Mouse (Mus musculus) liver, adult 2 months (tissue): ENCODE results near the gene Ddx23. TPM values are rescaled to one million over a fixed set of nuclear protein-coding genes. Genes with fewer than 3 reads are reported as not detected.

Source experiments
- DNase-seq: peaks from one replicate; pipeline ENCODE4 v3.0.0-alpha.2; 2011; ENCODE audit warnings: low read depth, low spot score; ENCODE audit errors: extremely low read depth
- H3K27ac ChIP-seq: fragments of 200-500 bp; replicated peaks from 2 replicates; pipeline ENCODE4 v1.5.1; 2012; ENCODE audit warnings: low read depth, mild to moderate bottlenecking, control low read depth, inconsistent platforms, low read length; ENCODE audit not compliant: insufficient read depth
- H3K27me3 ChIP-seq: fragments of 200-500 bp; 2 replicates; pipeline ENCODE4 v1.6.1; 2012; ENCODE audit warnings: mild to moderate bottlenecking, moderate library complexity, low read length, inconsistent platforms; ENCODE audit not compliant: control insufficient read depth, insufficient read depth
- H3K36me3 ChIP-seq: fragments of 200-500 bp; 2 replicates; pipeline ENCODE4 v1.6.1; 2012; ENCODE audit warnings: low read length, inconsistent platforms; ENCODE audit not compliant: control insufficient read depth, insufficient read depth
- H3K4me1 ChIP-seq: fragments of 200-500 bp; 2 replicates; pipeline ENCODE4 v1.6.1; 2011; ENCODE audit warnings: low read length; ENCODE audit not compliant: control insufficient read depth, insufficient read depth
- H3K4me3 ChIP-seq: fragments of 200-500 bp; 2 replicates; pipeline ENCODE4 v1.5.1; 2011; ENCODE audit warnings: low read depth, mild to moderate bottlenecking, control low read depth, low read length, moderate library complexity; ENCODE audit not compliant: insufficient read depth
- H3K79me2 ChIP-seq: fragments of 200-500 bp; 2 replicates; pipeline ENCODE4 v1.6.1; 2012; ENCODE audit warnings: inconsistent platforms, mild to moderate bottlenecking, low read length, moderate library complexity; ENCODE audit not compliant: control insufficient read depth, insufficient read depth
- H3K9ac ChIP-seq: fragments of 200-500 bp; 2 replicates; pipeline ENCODE4 v1.6.1; 2012; ENCODE audit warnings: low read depth, mild to moderate bottlenecking, control low read depth, inconsistent platforms, low read length
- CTCF ChIP-seq: fragments of 200-500 bp; IDR thresholded peaks from 2 replicates; pipeline ENCODE4 v1.5.1; 2011; ENCODE audit warnings: low read depth, low read length, control low read depth
- POLR2A ChIP-seq: fragments of 200-500 bp; IDR thresholded peaks from 2 replicates; pipeline ENCODE4 v1.6.1; 2011; ENCODE audit warnings: low read length, control low read depth; ENCODE audit not compliant: insufficient read depth; ENCODE audit errors: extremely low read depth
- WGBS: fragments of 180-500 bp; shearing (Covaris S2); methylation state at CpG from one replicate; pipeline ENCODE4 v1.1.7; 2018; 5-methylcytosine and 5-hydroxymethylcytosine counted together
- polyA plus RNA-seq: library from polyadenylated mRNA; depleted of rRNA; stranded (reverse); fragments of >200 nt; gene quantifications from 2 replicates; pipeline ENCODE4 v1.2.3, GENCODE M21; 2012
- total RNA-seq: library from RNA; depleted of rRNA; stranded (reverse); fragments of >200 nt; gene quantifications from 2 replicates; pipeline ENCODE4 v1.2.3, GENCODE M21; 2014

The Ddx23 gene
- total and polyA plus RNA-seq, 2 experiments = 18.8 to 27.6 TPM

- Histone ChIP-seq H3K4me3 (no peak overlapping the region), H3K9ac (no peak overlapping the region), H3K4me1 (no peaks in the 10 kb centered on the region), H3K27me3 (no peaks in the 10 kb centered on the region), H3K27ac (no peak overlapping the region), H3K79me2 (no peaks in the 10 kb centered on the region), H3K36me3 (peaks cover 35% of the 10 kb centered on the region; the same call in 1 of the 2 replicates)
- WGBS = 93% methylated on average over 15 of the region's 15 CpGs
- DNase-seq = no peak
- TF ChIP-seq POLR2A (no peak), CTCF (no peak)
Observed at GRCm38 (mm10) chr15:98651431-98651830, 11.3 kb downstream of the Ddx23 start.

GRCm38 (mm10) chr15:98648071-98648470 lies 14.6 kb downstream of the Ddx23 start:
- Histone ChIP-seq H3K79me2 (no peaks in the 10 kb centered on the region), H3K4me3 (no peak overlapping the region), H3K9ac (no peak overlapping the region), H3K27me3 (no peaks in the 10 kb centered on the region), H3K27ac (no peak overlapping the region), H3K4me1 (no peaks in the 10 kb centered on the region), H3K36me3 (peaks cover 34% of the 10 kb centered on the region; the same call in 1 of the 2 replicates)
- DNase-seq = no peak
- 90% methylated on average over 3 of the region's 3 CpGs for WGBS
- no peak for TF ChIP-seq CTCF
- no peak for TF ChIP-seq POLR2A

- no peak for DNase-seq
- no peak overlapping the region for H3K9ac ChIP-seq
- 94% methylated on average over 10 of the region's 10 CpGs for WGBS
- no peaks in the 10 kb centered on the region for H3K4me1 ChIP-seq
- H3K36me3 ChIP-seq = peaks cover 26% of the 10 kb centered on the region; the same call in 1 of the 2 replicates
- no peak for TF ChIP-seq CTCF
- no peak for TF ChIP-seq POLR2A
- no peak overlapping the region for H3K4me3 ChIP-seq
- no peaks in the 10 kb centered on the region for H3K27me3 ChIP-seq
- H3K27ac ChIP-seq = no peak overlapping the region
- H3K79me2 ChIP-seq = no peaks in the 10 kb centered on the region
Observed at GRCm38 (mm10) chr15:98647308-98647707, 15.4 kb downstream of the Ddx23 start.

GRCm38 (mm10) chr15:98646737-98647136 lies 16.0 kb downstream of the Ddx23 start:
- Histone ChIP-seq H3K27ac (no peak overlapping the region), H3K27me3 (no peaks in the 10 kb centered on the region), H3K79me2 (no peaks in the 10 kb centered on the region), H3K36me3 (peaks cover 22% of the 10 kb centered on the region; the same call in 1 of the 2 replicates), H3K4me3 (no peak overlapping the region), H3K9ac (no peak overlapping the region), H3K4me1 (no peaks in the 10 kb centered on the region)
- TF ChIP-seq CTCF (no peak), POLR2A (no peak)
- WGBS = 84% methylated on average over 8 of the region's 8 CpGs
- DNase-seq = no peak

GRCm38 (mm10) chr15:98645057-98646026 lies 17.4 kb downstream of the Ddx23 start:
- Histone ChIP-seq H3K9ac (no peak overlapping the region), H3K4me1 (no peaks in the 10 kb centered on the region), H3K79me2 (no peaks in the 10 kb centered on the region), H3K4me3 (no peak overlapping the region), H3K27ac (peak overlapping the region; percentile 31; the same call in 1 of the 2 replicates), H3K36me3 (peaks cover 15% of the 10 kb centered on the region; the same call in 1 of the 2 replicates), H3K27me3 (no peaks in the 10 kb centered on the region)
- WGBS = 56% methylated on average over 24 of the region's 24 CpGs
- peak; percentile 87 for DNase-seq
- no peak for TF ChIP-seq POLR2A

- DNase-seq = no peak
- 94% methylated on average over 12 of the region's 12 CpGs for WGBS
- Histone ChIP-seq H3K4me1 (no peaks in the 10 kb centered on the region), H3K27ac (no peak overlapping the region), H3K27me3 (no peaks in the 10 kb centered on the region), H3K79me2 (no peaks in the 10 kb centered on the region), H3K36me3 (peaks cover 7% of the 10 kb centered on the region; the same call in 1 of the 2 replicates), H3K4me3 (no peak overlapping the region), H3K9ac (no peak overlapping the region)
- TF ChIP-seq POLR2A (no peak), CTCF (no peak)
Observed at GRCm38 (mm10) chr15:98644406-98644805, 18.3 kb downstream of the Ddx23 start.
